ENCODE assay signal across 19 mouse cellular contexts in genomic region chr4:47161756-47162587, GRCm38 (mm10). TPM values are rescaled to one million over a fixed set of nuclear protein-coding genes. Genes with fewer than 3 reads are reported as not detected.
DNase-seq lines count a peak whose midpoint lies in the region; ATAC-seq and TF ChIP-seq lines count a peak whose summit lies in the region.
"Had no signal": no experiment of that assay in that cellular context is flagged by ENCODE, and none has a peak within 500 bp of the region (broad histone marks: within the 10 kb centered on the region; RNA-seq: fewer than 3 reads in every experiment).

No protein-coding gene starts in this region.

- H3K4me2 ChIP-seq in hindbrain, embryonic 16.5 days (ENCODE audit: low read length) = no peak overlapping the region
- no peak overlapping the region for H3K4me2 ChIP-seq in midbrain, embryonic 13.5 days (replicated peaks)
- H3K4me2 ChIP-seq: forebrain, embryonic 15.5 days; intestine, embryonic 15.5 days; limb, embryonic 13.5 days; liver, embryonic 13.5 days had no signal

- H3K27ac ChIP-seq in hindbrain, embryonic 10.5 days = peak overlapping the region; percentile 56; the same call in 1 of the 2 replicates
- H3K27ac ChIP-seq in hindbrain, embryonic 16.5 days (ENCODE audit: low read depth, low read length) = no peak overlapping the region
- H3K27ac ChIP-seq in midbrain, embryonic 13.5 days = peak overlapping the region; percentile 14
- H3K27ac ChIP-seq: forebrain, embryonic 15.5 days; intestine, embryonic 15.5 days; limb, embryonic 13.5 days; liver, embryonic 13.5 days had no signal

- ATAC-seq in hindbrain, embryonic 16.5 days = no peak
- 0 out of 2 replicates have a peak, but pooled peaks have one; percentile 58 for ATAC-seq in midbrain, embryonic 13.5 days
- ATAC-seq: forebrain, embryonic 15.5 days; lung, postnatal 0 days had no signal

- no peak overlapping the region for H3K4me3 ChIP-seq in hindbrain, embryonic 10.5 days
- no peak overlapping the region for H3K4me3 ChIP-seq in hindbrain, embryonic 16.5 days (ENCODE audit: low read length)
- H3K4me3 ChIP-seq in midbrain, embryonic 13.5 days (replicated peaks) = no peak overlapping the region
- H3K4me3 ChIP-seq: erythroblast, embryonic 14.5 days; forebrain, embryonic 15.5 days; intestine, embryonic 15.5 days; limb, embryonic 13.5 days; liver, embryonic 13.5 days; megakaryocyte, embryonic 14.5 days; myocyte had no signal

- no peak for TF ChIP-seq POLR2A in brain, embryonic 14.5 days (IDR thresholded peaks at IDR 0.05; ENCODE audit: borderline replicate concordance, extremely low read depth, insufficient read depth, insufficient read length, poor library complexity, severe bottlenecking)

- no peaks in the 10 kb centered on the region for H3K27me3 ChIP-seq in hindbrain, embryonic 10.5 days (ENCODE audit: insufficient read depth, poor library complexity, severe bottlenecking)
- no peaks in the 10 kb centered on the region for H3K27me3 ChIP-seq in hindbrain, embryonic 16.5 days (replicated peaks; ENCODE audit: control insufficient read depth, insufficient read depth, low read length)
- no peaks in the 10 kb centered on the region for H3K27me3 ChIP-seq in midbrain, embryonic 13.5 days
- H3K27me3 ChIP-seq: forebrain, embryonic 15.5 days; intestine, embryonic 15.5 days; limb, embryonic 13.5 days; liver, embryonic 13.5 days had no signal

- H3K4me1 ChIP-seq in hindbrain, embryonic 10.5 days (replicated peaks) = peaks cover 23% of the 10 kb centered on the region
- no peaks in the 10 kb centered on the region for H3K4me1 ChIP-seq in hindbrain, embryonic 16.5 days (ENCODE audit: control insufficient read depth, insufficient read depth, low read depth, low read length)
- H3K4me1 ChIP-seq in midbrain, embryonic 13.5 days (replicated peaks) = peaks cover 17% of the 10 kb centered on the region
- H3K4me1 ChIP-seq: intestine, embryonic 15.5 days; liver, embryonic 13.5 days; megakaryocyte, embryonic 14.5 days had no signal

- TF ChIP-seq CTCF in brain, embryonic 14.5 days (IDR thresholded peaks at IDR 0.05; ENCODE audit: borderline replicate concordance, extremely low read depth, insufficient read depth, insufficient read length) = no peak

- no peaks in the 10 kb centered on the region for H3K36me3 ChIP-seq in hindbrain, embryonic 10.5 days
- no peaks in the 10 kb centered on the region for H3K36me3 ChIP-seq in hindbrain, embryonic 16.5 days (ENCODE audit: control insufficient read depth, insufficient read depth, low read length)
- no peaks in the 10 kb centered on the region for H3K36me3 ChIP-seq in midbrain, embryonic 13.5 days
- H3K36me3 ChIP-seq: forebrain, embryonic 15.5 days; intestine, embryonic 15.5 days; limb, embryonic 13.5 days; liver, embryonic 13.5 days had no signal

- DNase-seq in hindbrain, embryonic 10.5 days (ENCODE audit: low spot score) = no peak
- DNase-seq in lung, postnatal 36 days = peak; percentile 26
- no peak for DNase-seq in lung, postnatal 4 days
- peak; percentile 27 for DNase-seq in brain, embryonic 14.5 days (ENCODE audit: low read depth)
- DNase-seq in cerebellum, adult 11 months = no peak
- DNase-seq in spleen, adult 12 weeks (ENCODE audit: low spot score) = no peak
- DNase-seq: cerebellum, adult 8-10 months; liver, embryonic 13.5 days; right cerebral cortex, postnatal 4 days; thymus, adult 18-20 months had no signal

- no peaks in the 10 kb centered on the region for H3K9me3 ChIP-seq in hindbrain, embryonic 10.5 days
- H3K9me3 ChIP-seq in hindbrain, embryonic 16.5 days (ENCODE audit: control insufficient read depth, low read length) = peaks cover 4% of the 10 kb centered on the region
- H3K9me3 ChIP-seq in midbrain, embryonic 13.5 days = peaks cover 5% of the 10 kb centered on the region; the same call in 1 of the 2 replicates
- H3K9me3 ChIP-seq: forebrain, embryonic 15.5 days; intestine, embryonic 15.5 days; liver, embryonic 13.5 days had no signal

- WGBS in hindbrain, embryonic 10.5 days = 64% methylated on average over 12 of the region's 12 CpGs
- WGBS in hindbrain, embryonic 16.5 days = 49% methylated on average over 12 of the region's 12 CpGs
- 64% methylated on average over 12 of the region's 12 CpGs for WGBS in midbrain, embryonic 13.5 days

- H3K9ac ChIP-seq in hindbrain, embryonic 16.5 days (ENCODE audit: low read depth, low read length) = no peak overlapping the region
- no peak overlapping the region for H3K9ac ChIP-seq in midbrain, embryonic 13.5 days (replicated peaks)
- H3K9ac ChIP-seq: forebrain, embryonic 15.5 days; intestine, embryonic 15.5 days; limb, embryonic 13.5 days; liver, embryonic 13.5 days had no signal

RNA-seq across cellular contexts. Expression of gene Col15a1, which starts 46.0 kb away (rescaled TPM):
- 4.7 and 6.4 TPM in 2 replicates for polyA plus RNA-seq in hindbrain, embryonic 10.5 days (2016; fragmentation: Nextera tagmentation; extraction: Ambion mirVana)
- 3.4 and 4.7 TPM in 2 replicates for polyA plus RNA-seq in hindbrain, embryonic 16.5 days (2015; fragmentation: Nextera tagmentation; extraction: Ambion mirVana)
- 11.9 and 17.2 TPM in 2 replicates for polyA plus RNA-seq in brain, embryonic 14.5 days (2012; rRNA removed)
- polyA plus RNA-seq in midbrain, embryonic 13.5 days (2015; fragmentation: Nextera tagmentation; extraction: Ambion mirVana) = 1.2 and 1.5 TPM in 2 replicates
- polyA plus RNA-seq: erythroblast, embryonic 14.5 days had no signal

Comparison
In these comparisons a context has a peak if more than half of its experiments do, and no peak if none do; other contexts are left out.
1. DNase-seq: peak in lung, postnatal 36 days (single experiment) and brain, embryonic 14.5 days (single experiment); none in hindbrain, embryonic 10.5 days (single experiment), lung, postnatal 4 days (0 of 2), cerebellum, adult 11 months (single experiment) and spleen, adult 12 weeks (single experiment).